Mouse (Mus musculus): ENCODE results near the gene Elmsan1. TPM values are rescaled to one million over a fixed set of nuclear protein-coding genes. Genes with fewer than 3 reads are reported as not detected.

Gene Elmsan1
- polyA plus RNA-seq, 1 experiment from 2014 or later: 7.3 TPM

DNA sequence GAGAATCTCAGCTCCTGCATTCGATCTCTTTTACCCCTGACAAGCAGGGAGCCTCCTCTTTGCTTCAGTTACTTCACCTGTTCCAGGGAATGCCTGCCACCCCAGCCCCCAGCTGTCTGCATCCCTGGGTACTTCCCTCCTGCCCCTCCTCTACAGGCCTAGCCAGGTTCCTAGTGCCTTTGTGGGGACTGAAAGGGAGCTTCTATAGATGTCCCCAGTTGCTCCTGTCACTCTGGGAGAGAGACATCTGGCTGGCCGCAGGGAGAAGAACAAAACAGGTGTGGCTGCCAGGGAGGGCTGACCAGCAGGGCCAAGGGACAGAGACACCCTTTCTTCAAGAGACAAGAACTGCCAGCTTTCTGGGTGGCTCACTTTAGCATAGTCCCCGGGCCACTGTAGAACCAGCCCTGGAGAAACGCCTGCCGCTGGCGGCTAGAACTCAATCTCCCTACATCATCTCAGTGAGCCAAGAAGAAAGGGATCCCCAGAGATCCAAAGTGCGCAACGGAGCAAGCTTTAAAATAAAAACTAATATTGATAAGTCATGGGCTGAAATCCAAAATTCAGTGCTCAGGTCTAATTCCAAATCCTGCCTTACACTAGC lies 20.5 kb downstream of the Elmsan1 start:
- Histone ChIP-seq H3K36me3 (replicated peaks) (peaks cover 3% of the 10 kb centered on the region; the same call in 1 of the 2 replicates), H3K4me1 (peaks cover 76% of the 10 kb centered on the region), H3K27ac (replicated peaks) (0 out of 2 replicates have a peak overlapping the region, but pooled peaks have one; percentile 7), H3K9me3 (no peaks in the 10 kb centered on the region), H3K4me3 (no peak overlapping the region), H3K27me3 (replicated peaks; ENCODE audit: low read depth, poor library complexity, severe bottlenecking) (no peaks in the 10 kb centered on the region)
- 58% methylated on average over 8 of the region's 8 CpGs for WGBS
- no peak for DNase-seq (ENCODE audit: low spot score)

DNA sequence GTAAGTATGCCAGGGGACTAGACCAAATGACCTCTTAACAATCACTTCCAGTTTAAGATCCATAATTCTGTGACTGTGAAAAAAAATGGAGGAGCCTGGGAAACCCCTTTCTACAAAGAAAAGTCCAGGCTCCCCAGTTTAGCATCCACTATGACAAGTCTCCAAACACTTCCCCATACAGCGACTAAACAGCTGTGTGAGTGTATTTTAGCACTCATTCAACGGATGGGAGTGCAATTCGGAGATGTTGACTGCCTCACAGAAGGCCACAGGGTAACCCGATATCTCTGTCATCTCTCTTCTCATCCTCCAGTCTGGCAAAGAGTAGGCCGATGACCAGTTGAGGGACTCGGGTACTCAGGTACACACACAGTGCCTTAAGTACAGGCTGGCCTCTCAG lies 23.5 kb downstream of the Elmsan1 start:
- no peak overlapping the region for H3K27ac ChIP-seq (replicated peaks)
- peaks cover 83% of the 10 kb centered on the region for H3K4me1 ChIP-seq
- 44% methylated on average over 6 of the region's 6 CpGs for WGBS

GRCm38 (mm10) chr12:84194400-84195109 lies 24.1 kb downstream of the Elmsan1 start:
- peak overlapping the region; percentile 83 for H3K4me3 ChIP-seq
- WGBS: 4% methylated on average over 13 of the region's 13 CpGs
- peak overlapping the region; percentile 94 for H3K27ac ChIP-seq (replicated peaks)
- H3K36me3 ChIP-seq (replicated peaks): 0 out of 2 replicates have a peak, but pooled peaks cover 3% of the 10 kb centered on the region
- H3K4me1 ChIP-seq: peaks cover 89% of the 10 kb centered on the region
- no peaks in the 10 kb centered on the region for H3K27me3 ChIP-seq (replicated peaks; ENCODE audit: low read depth, poor library complexity, severe bottlenecking)
- no peaks in the 10 kb centered on the region for H3K9me3 ChIP-seq
- DNase-seq (ENCODE audit: low spot score): no peak

More for the DNA sequence above, 23.5 kb downstream of the Elmsan1 start:
- H3K27me3 ChIP-seq (replicated peaks; ENCODE audit: low read depth, poor library complexity, severe bottlenecking): no peaks in the 10 kb centered on the region
- no peak overlapping the region; the same call in 1 of the 2 replicates for H3K4me3 ChIP-seq
- H3K36me3 ChIP-seq (replicated peaks): peaks cover 3% of the 10 kb centered on the region; the same call in 1 of the 2 replicates
- no peaks in the 10 kb centered on the region for H3K9me3 ChIP-seq
- DNase-seq (ENCODE audit: low spot score): no peak

DNA sequence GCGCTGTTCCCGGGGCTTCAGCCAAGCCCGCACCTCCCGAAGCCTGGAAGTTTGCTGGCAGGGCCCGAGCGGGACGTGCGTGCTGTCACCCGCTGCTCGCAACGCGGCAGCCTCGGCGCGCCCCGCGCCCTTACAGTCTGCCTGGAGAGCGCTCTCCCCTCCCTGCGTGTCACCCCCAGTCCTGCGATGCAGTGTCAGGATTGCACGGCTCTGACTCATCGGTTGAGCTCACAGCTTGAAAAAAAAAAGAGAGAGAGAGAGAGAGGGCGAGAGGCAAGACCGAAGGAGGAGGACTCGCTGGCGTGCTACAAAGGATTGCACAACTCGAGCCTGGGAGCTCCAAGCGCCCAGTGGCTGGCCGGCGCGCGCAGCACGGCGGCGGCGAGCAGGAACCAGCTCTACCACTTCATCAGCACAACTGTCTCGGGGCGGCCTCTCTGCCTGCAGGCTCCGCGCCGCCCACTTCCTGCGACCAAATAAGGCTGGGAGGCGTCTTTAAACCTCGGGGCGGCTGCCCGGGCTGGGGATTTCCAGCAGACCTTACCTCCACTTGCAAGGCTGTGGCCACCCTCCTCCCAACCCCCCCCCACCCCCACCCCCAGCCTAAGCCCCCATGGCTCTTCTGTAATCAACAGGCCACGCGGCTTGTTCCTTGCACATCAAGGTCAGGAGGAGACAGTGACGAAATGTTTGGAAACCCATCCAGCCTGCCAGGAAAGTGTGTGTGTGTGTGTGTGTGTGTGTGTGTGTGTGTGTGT lies 24.9 kb downstream of the Elmsan1 start:
- Histone ChIP-seq H3K36me3 (replicated peaks) (0 out of 2 replicates have a peak, but pooled peaks cover under 1% of the 10 kb centered on the region), H3K4me3 (peak overlapping the region; percentile 83), H3K27ac (replicated peaks) (peak overlapping the region; percentile 94), H3K4me1 (peaks cover 93% of the 10 kb centered on the region), H3K9me3 (no peaks in the 10 kb centered on the region), H3K27me3 (replicated peaks; ENCODE audit: low read depth, poor library complexity, severe bottlenecking) (no peaks in the 10 kb centered on the region)
- under 1% methylated on average over 49 of the region's 49 CpGs for WGBS
- peak; percentile 95 for DNase-seq (ENCODE audit: low spot score)

DNA sequence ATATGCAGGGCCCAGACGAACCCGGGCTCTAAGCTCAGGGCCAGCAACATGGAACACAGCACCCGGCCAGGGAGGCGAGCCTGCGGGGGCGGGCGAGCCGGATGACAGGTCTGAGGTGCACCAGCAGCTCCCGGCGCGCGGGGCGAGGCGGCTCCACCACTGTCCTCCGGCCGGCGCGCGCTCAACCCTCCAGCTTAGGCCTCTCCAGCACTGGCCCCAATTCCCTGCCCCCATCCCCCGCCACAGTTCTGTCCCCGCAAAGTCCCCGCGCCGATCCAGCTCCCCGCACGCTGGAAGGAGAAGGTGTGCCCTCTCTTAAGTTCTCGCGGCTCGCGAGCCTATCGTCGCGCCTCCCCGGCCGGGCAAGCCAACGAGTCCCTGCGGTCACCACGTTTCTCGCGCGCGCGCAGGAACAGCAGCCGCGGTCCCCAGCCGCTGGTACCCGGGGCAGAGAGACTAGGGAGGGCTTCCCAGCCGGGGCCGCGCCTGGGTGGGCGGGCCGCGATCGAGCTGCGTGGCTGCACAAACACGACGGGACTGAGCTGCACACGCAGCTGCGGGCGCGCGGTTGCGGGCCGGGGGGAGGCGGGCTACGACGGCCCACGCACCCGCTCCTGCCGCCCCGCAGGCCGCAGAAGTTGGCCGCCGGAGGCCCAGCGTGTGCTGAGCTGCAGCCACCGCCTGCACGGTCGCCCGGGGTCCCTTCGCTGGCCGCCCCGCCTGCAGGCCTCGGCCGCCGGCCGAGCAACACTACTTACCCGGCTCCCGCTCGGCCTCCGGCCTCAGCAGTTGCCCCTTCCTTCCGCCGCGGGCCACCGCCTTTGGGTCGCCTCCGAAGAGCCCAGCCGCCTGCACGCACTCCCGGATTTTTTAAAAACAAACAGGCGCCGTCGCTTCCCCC lies 25.7 kb downstream of the Elmsan1 start:
- no peaks in the 10 kb centered on the region for H3K9me3 ChIP-seq
- peaks cover 93% of the 10 kb centered on the region for H3K4me1 ChIP-seq
- no peaks in the 10 kb centered on the region for H3K27me3 ChIP-seq (replicated peaks; ENCODE audit: low read depth, poor library complexity, severe bottlenecking)
- under 1% methylated on average over 102 of the region's 102 CpGs for WGBS
- peak overlapping the region; percentile 83 for H3K4me3 ChIP-seq
- H3K27ac ChIP-seq (replicated peaks): peak overlapping the region; percentile 94
- peak; percentile 84 for DNase-seq (ENCODE audit: low spot score)
- H3K36me3 ChIP-seq (replicated peaks): peaks cover 2% of the 10 kb centered on the region

- peak overlapping the region; percentile 83 for H3K4me3 ChIP-seq
- no peaks in the 10 kb centered on the region for H3K27me3 ChIP-seq (replicated peaks; ENCODE audit: low read depth, poor library complexity, severe bottlenecking)
- H3K4me1 ChIP-seq: peaks cover 93% of the 10 kb centered on the region
- H3K9me3 ChIP-seq: no peaks in the 10 kb centered on the region
- DNase-seq (ENCODE audit: low spot score): peak; percentile 39
- peak overlapping the region; percentile 94 for H3K27ac ChIP-seq (replicated peaks)
- peaks cover 9% of the 10 kb centered on the region for H3K36me3 ChIP-seq (replicated peaks)
- 2% methylated on average over 13 of the region's 13 CpGs for WGBS
Observed at GRCm38 (mm10) chr12:84192280-84192679, 26.4 kb downstream of the Elmsan1 start.

- Histone ChIP-seq H3K27ac (replicated peaks) (peak overlapping the region; percentile 94; the same call in 1 of the 2 replicates), H3K9me3 (no peaks in the 10 kb centered on the region), H3K4me1 (peaks cover 92% of the 10 kb centered on the region), H3K27me3 (replicated peaks; ENCODE audit: low read depth, poor library complexity, severe bottlenecking) (no peaks in the 10 kb centered on the region), H3K36me3 (replicated peaks) (peaks cover 14% of the 10 kb centered on the region), H3K4me3 (peak overlapping the region; percentile 83)
- WGBS: 18% methylated on average over 5 of the region's 5 CpGs
- DNase-seq (ENCODE audit: low spot score): no peak
Observed at GRCm38 (mm10) chr12:84191770-84192169, 26.9 kb downstream of the Elmsan1 start.

- Histone ChIP-seq H3K27me3 (replicated peaks; ENCODE audit: low read depth, poor library complexity, severe bottlenecking) (no peaks in the 10 kb centered on the region), H3K27ac (replicated peaks) (no peak overlapping the region), H3K4me3 (peak overlapping the region; percentile 83), H3K9me3 (peaks cover 3% of the 10 kb centered on the region; the same call in 1 of the 2 replicates), H3K4me1 (peaks cover 86% of the 10 kb centered on the region), H3K36me3 (replicated peaks) (peaks cover 20% of the 10 kb centered on the region)
- no peak for DNase-seq (ENCODE audit: low spot score)
- WGBS: 66% methylated on average over 7 of the region's 7 CpGs
Observed at GRCm38 (mm10) chr12:84191190-84191589, 27.5 kb downstream of the Elmsan1 start.

DNA sequence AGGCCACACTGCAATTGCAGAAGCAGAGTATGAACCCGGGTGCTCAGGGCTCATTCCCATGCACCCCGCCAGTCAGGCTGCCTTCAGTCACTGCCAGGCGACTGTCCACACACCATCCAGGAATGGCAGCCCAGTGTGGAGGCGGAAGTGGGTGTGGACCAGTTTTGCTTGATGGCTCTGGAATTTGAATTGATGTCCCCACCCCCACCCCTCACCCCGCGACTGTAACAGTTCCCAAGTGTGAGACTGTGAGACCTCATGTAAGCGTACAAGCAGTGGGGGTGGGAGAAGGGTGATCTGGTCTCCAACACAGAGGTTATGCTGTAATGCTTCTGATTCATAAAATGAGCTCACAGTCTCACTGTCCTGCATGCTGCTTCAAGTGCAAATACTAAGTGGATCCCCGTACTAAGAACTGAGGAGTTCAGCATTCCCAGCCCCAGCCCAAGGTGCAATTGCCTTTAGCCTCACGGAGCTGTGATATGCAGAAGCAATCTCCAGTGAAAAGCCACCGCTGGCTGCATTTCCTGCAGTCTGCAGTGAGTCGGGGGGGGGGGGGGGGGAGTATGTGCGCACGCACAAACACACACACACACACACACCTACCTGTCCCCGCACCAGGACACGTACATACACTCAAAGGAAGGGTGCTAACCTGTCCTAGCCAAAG lies 28.4 kb downstream of the Elmsan1 start:
- Histone ChIP-seq H3K4me1 (peaks cover 85% of the 10 kb centered on the region), H3K4me3 (0 out of 2 replicates have a peak overlapping the region, but pooled peaks have one; percentile 13), H3K36me3 (replicated peaks) (peaks cover 29% of the 10 kb centered on the region), H3K27me3 (replicated peaks; ENCODE audit: low read depth, poor library complexity, severe bottlenecking) (no peaks in the 10 kb centered on the region), H3K9me3 (peaks cover 3% of the 10 kb centered on the region; the same call in 1 of the 2 replicates), H3K27ac (replicated peaks) (no peak overlapping the region)
- DNase-seq (ENCODE audit: low spot score): no peak
- 53% methylated on average over 15 of the region's 15 CpGs for WGBS

- H3K36me3 ChIP-seq (replicated peaks): peaks cover 42% of the 10 kb centered on the region
- no peaks in the 10 kb centered on the region for H3K27me3 ChIP-seq (replicated peaks; ENCODE audit: low read depth, poor library complexity, severe bottlenecking)
- H3K9me3 ChIP-seq: peaks cover 3% of the 10 kb centered on the region; the same call in 1 of the 2 replicates
- 59% methylated on average over 14 of the region's 14 CpGs for whole genome bisulfite sequencing
- no peak for DNase-seq (ENCODE audit: low spot score)
- H3K4me1 ChIP-seq: peaks cover 76% of the 10 kb centered on the region
- no peak overlapping the region for H3K4me3 ChIP-seq
- no peak overlapping the region; the same call in 1 of the 2 replicates for H3K27ac ChIP-seq (replicated peaks)
Observed at GRCm38 (mm10) chr12:84188881-84189444, 29.7 kb downstream of the Elmsan1 start.
